Mouse (Mus musculus): ENCODE measurements around the gene Tent5b. TPM values are rescaled to one million over a fixed set of nuclear protein-coding genes. Genes with fewer than 3 reads are reported as not detected.

Tent5b gene
- polyA plus RNA-seq (2015; fragmentation: Nextera tagmentation; extraction: Ambion mirVana) = 0.30 and 0.58 TPM in 2 replicates

GRCm38 (mm10) chr4:133479458-133480184, at the start of gene Tent5b:
Gene Tent5b (plus strand): TSS chr4:133480132.

GRCm38 (mm10) chr4:133498160-133498724, 18.3 kb downstream of the Tent5b start, which contains the start of gene Trnp1:
Gene Trnp1 (minus strand): TSS chr4:133498550.

GRCm38 (mm10) chr4:133518601-133519368, 38.9 kb downstream of the Tent5b start, which contains the start of gene Kdf1:
Gene Kdf1 (plus strand): TSS chr4:133518963.

Other genes starting within 250 kb of the Tent5b start
- gene Map3k6, start 239.3 kb upstream of the Tent5b start, polyA plus RNA-seq (2015; fragmentation: Nextera tagmentation; extraction: Ambion mirVana) = 4.6 and 5.5 TPM in 2 replicates
- gene Sytl1, start 217.0 kb upstream of the Tent5b start, polyA plus RNA-seq (2015; fragmentation: Nextera tagmentation; extraction: Ambion mirVana) = 3.2 and 3.5 TPM in 2 replicates
- gene Tmem222, start 202.3 kb upstream of the Tent5b start, polyA plus RNA-seq (2015; fragmentation: Nextera tagmentation; extraction: Ambion mirVana) = 57.6 and 59.4 TPM in 2 replicates
- 8.0 and 8.3 TPM in 2 replicates for gene Wdtc1, start 126.7 kb upstream of the Tent5b start, polyA plus RNA-seq (2015; fragmentation: Nextera tagmentation; extraction: Ambion mirVana)
- gene Slc9a1, start 110.4 kb upstream of the Tent5b start, polyA plus RNA-seq (2015; fragmentation: Nextera tagmentation; extraction: Ambion mirVana) = 4.5 and 5.3 TPM in 2 replicates
- gene Trnp1, start 18.4 kb downstream of the Tent5b start, polyA plus RNA-seq (2015; fragmentation: Nextera tagmentation; extraction: Ambion mirVana) = 0.40 and 0.47 TPM in 2 replicates
- 0.17 and 0.23 TPM in 2 replicates for gene Kdf1, start 38.8 kb downstream of the Tent5b start, polyA plus RNA-seq (2015; fragmentation: Nextera tagmentation; extraction: Ambion mirVana)
- gene Nudc, start 65.9 kb downstream of the Tent5b start, polyA plus RNA-seq (2015; fragmentation: Nextera tagmentation; extraction: Ambion mirVana) = 151 and 160 TPM in 2 replicates
- 2.6 and 3.6 TPM in 2 replicates for gene Nr0b2, start 73.2 kb downstream of the Tent5b start, polyA plus RNA-seq (2015; fragmentation: Nextera tagmentation; extraction: Ambion mirVana)
- 5.0 and 5.6 TPM in 2 replicates for gene Gpatch3, start 94.6 kb downstream of the Tent5b start, polyA plus RNA-seq (2015; fragmentation: Nextera tagmentation; extraction: Ambion mirVana)
- 11.5 and 12.3 TPM in 2 replicates for gene Gpn2, start 104.2 kb downstream of the Tent5b start, polyA plus RNA-seq (2015; fragmentation: Nextera tagmentation; extraction: Ambion mirVana)
- gene Sfn, start 122.0 kb downstream of the Tent5b start, polyA plus RNA-seq (2015; fragmentation: Nextera tagmentation; extraction: Ambion mirVana) = 1.5 and 1.6 TPM in 2 replicates
- 4.0 and 4.4 TPM in 2 replicates for gene Zdhhc18, start 170.0 kb downstream of the Tent5b start, polyA plus RNA-seq (2015; fragmentation: Nextera tagmentation; extraction: Ambion mirVana)
- gene Pigv, start 192.5 kb downstream of the Tent5b start, polyA plus RNA-seq (2015; fragmentation: Nextera tagmentation; extraction: Ambion mirVana) = 9.5 and 11.0 TPM in 2 replicates